Mouse (Mus musculus) midbrain, embryonic 16.5 days (tissue): ENCODE measurements at regions not wholly inside any gene's neighbourhood (a gene's known extent, or its start where the extent isn't known, plus 50 kb on each side); places are given as distances from the start of the nearest gene placed in this dataset.

ENCODE experiments used
- ATAC-seq: fragments of 200-750 bp; cut with Nextera tagmentation; 2 replicates; pipeline ENCODE4 v1.8.0; 2017; ENCODE audit warnings: moderate TSS enrichment
- H3K27ac ChIP-seq: fragments of 300-500 bp; sonication (generic); 2 replicates; pipeline ENCODE4 v1.5.1; 2014; ENCODE audit warnings: mild to moderate bottlenecking, low read length, mixed read lengths
- H3K27me3 ChIP-seq: fragments of 300-500 bp; sonication (generic); 2 replicates; pipeline ENCODE4 v1.6.1; 2014; ENCODE audit warnings: low read depth, low read length, mixed read lengths; ENCODE audit not compliant: control insufficient read depth, insufficient read depth
- H3K36me3 ChIP-seq: fragments of 300-500 bp; sonication (generic); 2 replicates; pipeline ENCODE4 v1.6.1; 2014; ENCODE audit warnings: mild to moderate bottlenecking, low read length, moderate library complexity, mixed read lengths; ENCODE audit not compliant: control insufficient read depth, insufficient read depth
- H3K4me1 ChIP-seq: fragments of 300-500 bp; sonication (generic); 2 replicates; pipeline ENCODE4 v1.6.1; 2014; ENCODE audit warnings: mild to moderate bottlenecking, low read length, mixed read lengths; ENCODE audit not compliant: control insufficient read depth, insufficient read depth
- H3K4me2 ChIP-seq: fragments of 300-500 bp; sonication (generic); 2 replicates; pipeline ENCODE4 v1.6.1; 2014; ENCODE audit warnings: mild to moderate bottlenecking, low read length, mixed read lengths
- H3K4me3 ChIP-seq: fragments of 300-500 bp; sonication (generic); 2 replicates; pipeline ENCODE4 v1.5.1; 2014; ENCODE audit warnings: low read depth, mild to moderate bottlenecking, low read length, moderate library complexity, mixed read lengths
- H3K9ac ChIP-seq: fragments of 300-500 bp; sonication (generic); 2 replicates; pipeline ENCODE4 v1.6.1; 2014; ENCODE audit warnings: low read depth, low read length, mixed read lengths
- H3K9me3 ChIP-seq: fragments of 300-500 bp; sonication (generic); replicated peaks from 2 replicates; pipeline ENCODE4 v1.6.1; 2014; ENCODE audit warnings: mild to moderate bottlenecking, low read length, mixed read lengths; ENCODE audit not compliant: control insufficient read depth, poor library complexity, severe bottlenecking
- WGBS: fragments of 180-500 bp; shearing (Covaris S2); extraction: QIAGEN DNeasy Blood & Tissue Kit; methylation state at CpG from one replicate; pipeline ENCODE4 v1.1.7; 2014; 5-methylcytosine and 5-hydroxymethylcytosine counted together

- Histone ChIP-seq H3K4me3 (no peak overlapping the region), H3K4me1 (no peaks in the 10 kb centered on the region), H3K27ac (no peak overlapping the region), H3K27me3 (no peaks in the 10 kb centered on the region), H3K9ac (no peak overlapping the region), H3K9me3 (no peaks in the 10 kb centered on the region), H3K36me3 (no peaks in the 10 kb centered on the region), H3K4me2 (no peak overlapping the region)
- ATAC-seq: no peak
- 92% methylated on average over 3 of the region's 3 CpGs for WGBS
Observed at GRCm38 (mm10) chr10:118000591-118000990, 141.0 kb upstream of the Mdm1 start.

- ATAC-seq: no peak
- Histone ChIP-seq H3K4me1 (no peaks in the 10 kb centered on the region), H3K36me3 (no peaks in the 10 kb centered on the region), H3K27me3 (no peaks in the 10 kb centered on the region), H3K4me3 (no peak overlapping the region), H3K27ac (no peak overlapping the region), H3K9me3 (no peaks in the 10 kb centered on the region), H3K4me2 (no peak overlapping the region), H3K9ac (no peak overlapping the region)
- 46% methylated on average over 4 of the region's 4 CpGs for WGBS
Observed at GRCm38 (mm10) chr10:118001501-118001900, 140.1 kb upstream of the Mdm1 start.

- no peak overlapping the region for H3K27ac ChIP-seq
- 76% methylated on average over 7 of the region's 7 CpGs for WGBS
- H3K9me3 ChIP-seq: no peaks in the 10 kb centered on the region
- H3K9ac ChIP-seq: no peak overlapping the region
- no peak overlapping the region for H3K4me2 ChIP-seq
- no peak for ATAC-seq
- no peaks in the 10 kb centered on the region for H3K36me3 ChIP-seq
- H3K27me3 ChIP-seq: no peaks in the 10 kb centered on the region
- H3K4me3 ChIP-seq: no peak overlapping the region
- H3K4me1 ChIP-seq: no peaks in the 10 kb centered on the region
Observed at GRCm38 (mm10) chr10:118001971-118002370, 139.6 kb upstream of the Mdm1 start.

GRCm38 (mm10) chr10:118002559-118002958 lies 139.1 kb upstream of the Mdm1 start:
- ATAC-seq: no peak
- H3K27me3 ChIP-seq: no peaks in the 10 kb centered on the region
- no peaks in the 10 kb centered on the region for H3K4me1 ChIP-seq
- no peak overlapping the region for H3K4me2 ChIP-seq
- WGBS: 81% methylated on average over 4 of the region's 4 CpGs
- H3K27ac ChIP-seq: no peak overlapping the region
- no peaks in the 10 kb centered on the region for H3K9me3 ChIP-seq
- H3K9ac ChIP-seq: no peak overlapping the region
- no peaks in the 10 kb centered on the region for H3K36me3 ChIP-seq
- H3K4me3 ChIP-seq: no peak overlapping the region

- no peaks in the 10 kb centered on the region for H3K9me3 ChIP-seq
- no peaks in the 10 kb centered on the region for H3K36me3 ChIP-seq
- WGBS: 84% methylated on average over 10 of the region's 10 CpGs
- H3K4me1 ChIP-seq: no peaks in the 10 kb centered on the region
- H3K27me3 ChIP-seq: no peaks in the 10 kb centered on the region
- no peak overlapping the region for H3K4me3 ChIP-seq
- ATAC-seq: no peak
- no peak overlapping the region for H3K9ac ChIP-seq
- H3K27ac ChIP-seq: no peak overlapping the region
- H3K4me2 ChIP-seq: no peak overlapping the region
Observed at GRCm38 (mm10) chr10:118003179-118003578, 138.4 kb upstream of the Mdm1 start.

GRCm38 (mm10) chr10:118003739-118004361 lies 137.8 kb upstream of the Mdm1 start:
- Histone ChIP-seq H3K36me3 (no peaks in the 10 kb centered on the region), H3K27me3 (no peaks in the 10 kb centered on the region), H3K4me3 (no peak overlapping the region), H3K9ac (no peak overlapping the region), H3K27ac (no peak overlapping the region), H3K4me1 (no peaks in the 10 kb centered on the region), H3K4me2 (no peak overlapping the region), H3K9me3 (no peaks in the 10 kb centered on the region)
- no peak for ATAC-seq
- WGBS: 51% methylated on average over 16 of the region's 16 CpGs

GRCm38 (mm10) chr10:118004362-118004958 lies 137.2 kb upstream of the Mdm1 start:
- no peak overlapping the region for H3K27ac ChIP-seq
- no peaks in the 10 kb centered on the region for H3K36me3 ChIP-seq
- no peaks in the 10 kb centered on the region for H3K4me1 ChIP-seq
- H3K27me3 ChIP-seq: no peaks in the 10 kb centered on the region
- no peak for ATAC-seq
- H3K4me2 ChIP-seq: no peak overlapping the region
- 82% methylated on average over 8 of the region's 8 CpGs for WGBS
- no peak overlapping the region for H3K9ac ChIP-seq
- H3K4me3 ChIP-seq: no peak overlapping the region
- 0 out of 2 replicates have a peak, but pooled peaks cover 1% of the 10 kb centered on the region for H3K9me3 ChIP-seq

- Histone ChIP-seq H3K4me1 (no peaks in the 10 kb centered on the region), H3K9me3 (peaks cover 6% of the 10 kb centered on the region; the same call in 1 of the 2 replicates), H3K9ac (no peak overlapping the region), H3K4me2 (no peak overlapping the region), H3K27ac (no peak overlapping the region), H3K4me3 (no peak overlapping the region), H3K27me3 (no peaks in the 10 kb centered on the region), H3K36me3 (no peaks in the 10 kb centered on the region)
- WGBS: 91% methylated on average over 14 of the region's 14 CpGs
- ATAC-seq: no peak
Observed at GRCm38 (mm10) chr10:118006827-118007550, 134.6 kb upstream of the Mdm1 start.

- no peak for ATAC-seq
- Histone ChIP-seq H3K4me3 (no peak overlapping the region), H3K4me2 (no peak overlapping the region), H3K36me3 (no peaks in the 10 kb centered on the region), H3K27me3 (no peaks in the 10 kb centered on the region), H3K9me3 (peaks cover 6% of the 10 kb centered on the region; the same call in 1 of the 2 replicates), H3K27ac (no peak overlapping the region), H3K4me1 (no peaks in the 10 kb centered on the region), H3K9ac (no peak overlapping the region)
- WGBS: 72% methylated on average over 7 of the region's 7 CpGs
Observed at GRCm38 (mm10) chr10:118007846-118008245, 133.8 kb upstream of the Mdm1 start.
